16 mouse cellular contexts compared by ENCODE assay signal in genomic region chr8:110706288-110706870, GRCm38 (mm10). TPM values are rescaled to one million over a fixed set of nuclear protein-coding genes. Genes with fewer than 3 reads are reported as not detected.
A peak's percentile ranks its signal among the peaks of the same experiment; 100 is the strongest.
DNase-seq lines count a peak whose midpoint lies in the region; ATAC-seq lines count a peak whose summit lies in the region.
"Had no signal": no experiment of that assay in that cellular context is flagged by ENCODE, and none has a peak within 500 bp of the region (broad histone marks: within the 10 kb centered on the region; RNA-seq: fewer than 3 reads in every experiment).

No protein-coding gene starts in this region.

- peak; percentile 69 for DNase-seq in cerebellum, adult 11-12 months
- no peak for DNase-seq in hindbrain, embryonic 11.5 days (ENCODE audit: low spot score)
- peak; percentile 16 for DNase-seq in urinary bladder, adult 2 months (ENCODE audit: low spot score)
- no peak for DNase-seq in urinary bladder, postnatal 25 days (ENCODE audit: low spot score)
- DNase-seq in kidney, postnatal 25 days, result no peak
- DNase-seq: adrenal gland, postnatal 14 days; forebrain, postnatal 0 days; gastrocnemius, adult 2 months had no signal

- 91% methylated on average over 3 of the region's 3 CpGs for WGBS in hindbrain, embryonic 15.5 days
- WGBS in hindbrain, embryonic 11.5 days, result 91% methylated on average over 3 of the region's 3 CpGs
- 90% methylated on average over 3 of the region's 3 CpGs for WGBS in neural tube, embryonic 15.5 days

- no peak overlapping the region for H3K4me3 ChIP-seq in hindbrain, embryonic 15.5 days
- no peak overlapping the region for H3K4me3 ChIP-seq in hindbrain, embryonic 11.5 days (ENCODE audit: low read depth, low read length)
- no peak overlapping the region for H3K4me3 ChIP-seq in neural tube, embryonic 15.5 days (replicated peaks)
- H3K4me3 ChIP-seq: gastrocnemius, adult 2 months; liver, embryonic 12.5 days; midbrain, embryonic 15.5 days had no signal

- no peak overlapping the region for H3K9ac ChIP-seq in hindbrain, embryonic 15.5 days
- H3K9ac ChIP-seq in hindbrain, embryonic 11.5 days (ENCODE audit: low read depth, low read length), result no peak overlapping the region
- H3K9ac ChIP-seq in neural tube, embryonic 15.5 days (replicated peaks), result no peak overlapping the region
- H3K9ac ChIP-seq: forebrain, postnatal 0 days; liver, embryonic 12.5 days; midbrain, embryonic 15.5 days had no signal

- ATAC-seq in cerebellum, adult (ENCODE audit: insufficient number of reproducible peaks, low FRiP score, low TSS enrichment), result no peak
- ATAC-seq in hindbrain, embryonic 15.5 days (ENCODE audit: low FRiP score, low read depth), result no peak
- ATAC-seq in hindbrain, embryonic 11.5 days (ENCODE audit: low FRiP score), result no peak
- ATAC-seq in neural tube, embryonic 15.5 days (ENCODE audit: low FRiP score), result no peak
- ATAC-seq: liver, embryonic 12.5 days; midbrain, embryonic 15.5 days had no signal

- no peaks in the 10 kb centered on the region for H3K27me3 ChIP-seq in hindbrain, embryonic 15.5 days
- no peaks in the 10 kb centered on the region for H3K27me3 ChIP-seq in hindbrain, embryonic 11.5 days (ENCODE audit: control insufficient read depth, insufficient read depth, low read length)
- H3K27me3 ChIP-seq in neural tube, embryonic 15.5 days (replicated peaks), result no peaks in the 10 kb centered on the region
- H3K27me3 ChIP-seq: CH12.LX; liver, embryonic 12.5 days; midbrain, embryonic 15.5 days had no signal

- no peaks in the 10 kb centered on the region for H3K36me3 ChIP-seq in hindbrain, embryonic 15.5 days
- H3K36me3 ChIP-seq in hindbrain, embryonic 11.5 days (ENCODE audit: control insufficient read depth, insufficient read depth, low read length), result no peaks in the 10 kb centered on the region
- H3K36me3 ChIP-seq in neural tube, embryonic 15.5 days, result peaks cover 12% of the 10 kb centered on the region

- no peak overlapping the region for H3K4me2 ChIP-seq in hindbrain, embryonic 15.5 days
- no peak overlapping the region for H3K4me2 ChIP-seq in hindbrain, embryonic 11.5 days (replicated peaks; ENCODE audit: low read depth, low read length)
- H3K4me2 ChIP-seq in neural tube, embryonic 15.5 days, result no peak overlapping the region
- H3K4me2 ChIP-seq: liver, embryonic 12.5 days; midbrain, embryonic 15.5 days had no signal

- H3K9me3 ChIP-seq in hindbrain, embryonic 15.5 days, result no peaks in the 10 kb centered on the region
- no peaks in the 10 kb centered on the region for H3K9me3 ChIP-seq in hindbrain, embryonic 11.5 days (ENCODE audit: control insufficient read depth, low read length)
- H3K9me3 ChIP-seq in neural tube, embryonic 15.5 days (replicated peaks), result no peaks in the 10 kb centered on the region
- H3K9me3 ChIP-seq: liver, embryonic 12.5 days; midbrain, embryonic 15.5 days had no signal

- peaks cover 63% of the 10 kb centered on the region for H3K4me1 ChIP-seq in hindbrain, embryonic 15.5 days (replicated peaks)
- H3K4me1 ChIP-seq in hindbrain, embryonic 11.5 days (replicated peaks; ENCODE audit: control insufficient read depth, insufficient read depth, low read length), result no peaks in the 10 kb centered on the region
- H3K4me1 ChIP-seq in neural tube, embryonic 15.5 days, result peaks cover 62% of the 10 kb centered on the region
- H3K4me1 ChIP-seq: liver, embryonic 12.5 days had no signal

- H3K27ac ChIP-seq in hindbrain, embryonic 15.5 days (replicated peaks), result 0 out of 2 replicates have a peak overlapping the region, but pooled peaks have one; percentile 77
- H3K27ac ChIP-seq in hindbrain, embryonic 11.5 days (ENCODE audit: low read depth, low read length), result no peak overlapping the region
- H3K27ac ChIP-seq in neural tube, embryonic 15.5 days (replicated peaks), result peak overlapping the region; percentile 62; the same call in 1 of the 2 replicates
- H3K27ac ChIP-seq: kidney, postnatal 0 days; liver, embryonic 12.5 days; macrophage; midbrain, embryonic 15.5 days had no signal

RNA-seq across cellular contexts. Expression of gene Mtss1l, which starts 14.9 kb away (rescaled TPM):
- 51.8 and 62.3 TPM in 2 replicates for polyA plus RNA-seq in hindbrain, embryonic 15.5 days (2015; fragmentation: Nextera tagmentation; extraction: Ambion mirVana)
- polyA plus RNA-seq in hindbrain, embryonic 11.5 days (2014; fragmentation: Nextera tagmentation; extraction: Ambion mirVana), result 10.5 and 10.8 TPM in 2 replicates
- 28.7 and 47.5 TPM in 2 replicates for polyA plus RNA-seq in urinary bladder, adult 2 months (2012; rRNA removed)
- polyA plus RNA-seq in neural tube, embryonic 15.5 days (2015; fragmentation: Nextera tagmentation; extraction: Ambion mirVana), result 21.2 and 31.8 TPM in 2 replicates

Comparison
In these comparisons a context has a peak if more than half of its experiments do, and no peak if none do; other contexts are left out.
1. DNase-seq: peak in cerebellum, adult 11-12 months (single experiment) and urinary bladder, adult 2 months (single experiment); none in hindbrain, embryonic 11.5 days (single experiment), urinary bladder, postnatal 25 days (single experiment) and kidney, postnatal 25 days (0 of 2).